Comparison of ENCODE assay signal across 25 mouse cellular contexts in genomic region chr2:146416283-146416682, GRCm38 (mm10).
DNase-seq lines count a peak whose midpoint lies in the region; ATAC-seq and TF ChIP-seq lines count a peak whose summit lies in the region.
"Had no signal": no experiment of that assay in that cellular context is flagged by ENCODE, and none has a peak within 500 bp of the region (broad histone marks: within the 10 kb centered on the region; RNA-seq: fewer than 3 reads in every experiment).

No protein-coding gene starts in this region.

- H3K4me3 ChIP-seq in testis, adult 2 months (ENCODE audit: control insufficient read depth, low read depth, low read length): peak overlapping the region; percentile 11; the same call in 1 of the 2 replicates
- H3K4me3 ChIP-seq in CH12.LX (replicated peaks in 1 of 3; ENCODE audit: low read depth in 2 of 3, low read length in 2 of 3, poor library complexity in 1 of 3): no peak overlapping the region
- H3K4me3 ChIP-seq in small intestine, adult 2 months (ENCODE audit: low read depth, low read length): no peak overlapping the region
- H3K4me3 ChIP-seq in heart, embryonic 11.5 days (ENCODE audit: low read depth, low read length): no peak overlapping the region
- H3K4me3 ChIP-seq in midbrain, embryonic 14.5 days (replicated peaks; ENCODE audit: low read depth, low read length): no peak overlapping the region
- no peak overlapping the region for H3K4me3 ChIP-seq in forebrain, embryonic 16.5 days (replicated peaks; ENCODE audit: low read length)
- H3K4me3 ChIP-seq: embryonic facial prominence, embryonic 13.5 days; embryonic facial prominence, embryonic 15.5 days; erythroblast, embryonic 14.5 days; forebrain, embryonic 10.5 days; forebrain, embryonic 12.5 days had no signal

- WGBS in small intestine, adult 2 months: 62% methylated on average over 2 of the region's 2 CpGs
- WGBS in heart, embryonic 11.5 days (ENCODE audit: insufficient replicate concordance): 89% methylated on average over 2 of the region's 2 CpGs
- WGBS in midbrain, embryonic 14.5 days: 86% methylated on average over 2 of the region's 2 CpGs
- WGBS in forebrain, embryonic 16.5 days: 88% methylated on average over 2 of the region's 2 CpGs

- TF ChIP-seq RAD21 in CH12.LX (IDR thresholded peaks at IDR 0.05; ENCODE audit: low read depth, low read length): no peak

- no peak overlapping the region for H3K9ac ChIP-seq in CH12.LX (ENCODE audit: insufficient read depth, low read depth)
- no peak overlapping the region for H3K9ac ChIP-seq in heart, embryonic 11.5 days (ENCODE audit: low read depth, low read length)
- no peak overlapping the region for H3K9ac ChIP-seq in midbrain, embryonic 14.5 days (replicated peaks; ENCODE audit: low read length)
- no peak overlapping the region for H3K9ac ChIP-seq in forebrain, embryonic 16.5 days (replicated peaks; ENCODE audit: low read depth, low read length)
- H3K9ac ChIP-seq: embryonic facial prominence, embryonic 13.5 days; embryonic facial prominence, embryonic 15.5 days; forebrain, embryonic 12.5 days; forebrain, postnatal 0 days had no signal

- dilution Hi-C loops in CH12.LX (cut with MboI; ENCODE audit: extremely low pct_ligation_motif_present, extremely low pct_unique_long_range_greater_than_20kb, low sequenced_read_pairs): no loop called here

- TF ChIP-seq CTCF in testis, adult 2 months (IDR thresholded peaks at IDR 0.05; ENCODE audit: control insufficient read depth, insufficient read depth, insufficient replicate concordance, low read depth, low read length): no peak
- no peak for TF ChIP-seq CTCF in CH12.LX (conservative IDR thresholded peaks at IDR 0.05 in 1 of 2, IDR thresholded peaks at IDR 0.05 in 1 of 2; ENCODE audit: low read depth in 2 of 2, low read length in 2 of 2)
- no peak for TF ChIP-seq CTCF in small intestine, adult 2 months (IDR thresholded peaks at IDR 0.05; ENCODE audit: extremely low read depth, insufficient read length, insufficient replicate concordance, low read depth, low read length)

- no peak for ATAC-seq in heart, embryonic 11.5 days (replicated peaks; ENCODE audit: insufficient number of reproducible peaks, low FRiP score, low TSS enrichment)
- ATAC-seq in midbrain, embryonic 14.5 days (ENCODE audit: low FRiP score, low TSS enrichment): no peak
- no peak for ATAC-seq in forebrain, embryonic 16.5 days
- ATAC-seq: forebrain, embryonic 14.5 days; forebrain, postnatal 0 days had no signal

- in situ Hi-C loops in CH12.LX (cut with MboI; ENCODE audit: low pct_ligation_motif_present, low pct_unique_long_range_greater_than_20kb, low sequenced_read_pairs): loop anchor here (10.0 kb wide), 2 partner anchors 151 to 461 kb away; no protein-coding TSS in a partner anchor

- TF ChIP-seq EP300 in CH12.LX (IDR thresholded peaks at IDR 0.05; ENCODE audit: low read length): 0 out of 2 replicates have a peak, but pooled peaks have one; percentile 22

- no peaks in the 10 kb centered on the region for H3K36me3 ChIP-seq in testis, adult 2 months (ENCODE audit: control insufficient read depth, insufficient read depth, low read length)
- H3K36me3 ChIP-seq in CH12.LX (replicated peaks in 1 of 2; ENCODE audit: control insufficient read depth in 1 of 2, insufficient read depth in 1 of 2, low read length in 1 of 2): peaks cover 0 to 24% of the 10 kb centered on the region in 2 experiments
- peaks cover 9% of the 10 kb centered on the region for H3K36me3 ChIP-seq in small intestine, adult 2 months (ENCODE audit: control insufficient read depth, insufficient read depth, low read length)
- H3K36me3 ChIP-seq in heart, embryonic 11.5 days (ENCODE audit: control insufficient read depth, insufficient read depth, low read length): no peaks in the 10 kb centered on the region
- 0 out of 2 replicates have a peak, but pooled peaks cover 4% of the 10 kb centered on the region for H3K36me3 ChIP-seq in midbrain, embryonic 14.5 days (ENCODE audit: control insufficient read depth, insufficient read depth, low read length)
- no peaks in the 10 kb centered on the region for H3K36me3 ChIP-seq in forebrain, embryonic 16.5 days (ENCODE audit: control insufficient read depth, insufficient read depth)
- H3K36me3 ChIP-seq: embryonic facial prominence, embryonic 13.5 days; embryonic facial prominence, embryonic 15.5 days; forebrain, embryonic 12.5 days had no signal

- no peak for DNase-seq in testis, postnatal 10 days (ENCODE audit: low spot score)
- no peak for DNase-seq in CH12.LX (ENCODE audit: extremely low read depth)
- peak; percentile 66 for DNase-seq in induced T-regulatory cell, adult 2 months (ENCODE audit: low read depth)
- no peak for DNase-seq in midbrain, embryonic 14.5 days
- DNase-seq: adrenal gland, adult 8-10 months; adrenal gland, postnatal 14 days; adrenal gland, postnatal 36 days; cerebellum, adult 11 months; cerebellum, adult 18-20 months; cerebellum, adult 8-10 months; cerebellum, adult 9-11 months; cerebellum, postnatal 14 days; cerebellum, postnatal 36 days; embryo, embryonic 11 days; forebrain, postnatal 0 days had no signal

- no peaks in the 10 kb centered on the region for H3K27me3 ChIP-seq in testis, adult 2 months (ENCODE audit: control insufficient read depth, insufficient read depth, low read length)
- no peaks in the 10 kb centered on the region for H3K27me3 ChIP-seq in CH12.LX (replicated peaks)
- H3K27me3 ChIP-seq in small intestine, adult 2 months (ENCODE audit: control insufficient read depth, insufficient read depth, low read length): no peaks in the 10 kb centered on the region
- H3K27me3 ChIP-seq in heart, embryonic 11.5 days (ENCODE audit: control insufficient read depth, insufficient read depth, low read length): no peaks in the 10 kb centered on the region
- no peaks in the 10 kb centered on the region for H3K27me3 ChIP-seq in midbrain, embryonic 14.5 days (ENCODE audit: control insufficient read depth, insufficient read depth, low read length)
- no peaks in the 10 kb centered on the region for H3K27me3 ChIP-seq in forebrain, embryonic 16.5 days (replicated peaks; ENCODE audit: control insufficient read depth, insufficient read depth, low read length)
- H3K27me3 ChIP-seq: embryonic facial prominence, embryonic 13.5 days; embryonic facial prominence, embryonic 15.5 days; forebrain, embryonic 12.5 days had no signal

- H3K79me2 ChIP-seq in CH12.LX (replicated peaks; ENCODE audit: control insufficient read depth, extremely low read depth, insufficient read depth, poor library complexity, severe bottlenecking): no peaks in the 10 kb centered on the region

- H3K27ac ChIP-seq in testis, adult 2 months (ENCODE audit: control insufficient read depth, insufficient read depth, low read depth, low read length): no peak overlapping the region
- H3K27ac ChIP-seq in CH12.LX (ENCODE audit: insufficient read depth, low read depth): no peak overlapping the region
- peak overlapping the region; percentile 40; the same call in 1 of the 2 replicates for H3K27ac ChIP-seq in small intestine, adult 2 months (ENCODE audit: insufficient read depth, low read depth, low read length)
- no peak overlapping the region for H3K27ac ChIP-seq in heart, embryonic 11.5 days (ENCODE audit: low read depth, low read length)
- H3K27ac ChIP-seq in midbrain, embryonic 14.5 days (replicated peaks; ENCODE audit: low read depth, low read length): no peak overlapping the region
- no peak overlapping the region for H3K27ac ChIP-seq in forebrain, embryonic 16.5 days (ENCODE audit: low read length)
- H3K27ac ChIP-seq: embryonic facial prominence, embryonic 13.5 days; embryonic facial prominence, embryonic 15.5 days; forebrain, embryonic 10.5 days; forebrain, embryonic 12.5 days had no signal

- H3K9me3 ChIP-seq in CH12.LX (replicated peaks; ENCODE audit: low read length): no peaks in the 10 kb centered on the region
- H3K9me3 ChIP-seq in heart, embryonic 11.5 days (replicated peaks; ENCODE audit: control insufficient read depth, low read length): no peaks in the 10 kb centered on the region
- no peaks in the 10 kb centered on the region for H3K9me3 ChIP-seq in midbrain, embryonic 14.5 days (ENCODE audit: control insufficient read depth, low read length)
- H3K9me3 ChIP-seq in forebrain, embryonic 16.5 days (ENCODE audit: control insufficient read depth, low read length): no peaks in the 10 kb centered on the region
- H3K9me3 ChIP-seq: embryonic facial prominence, embryonic 13.5 days; embryonic facial prominence, embryonic 15.5 days; forebrain, embryonic 10.5 days; forebrain, embryonic 12.5 days had no signal

- peak overlapping the region; percentile 29; the same call in 1 of the 2 replicates for H3K4me2 ChIP-seq in CH12.LX (ENCODE audit: insufficient read depth, low read depth, poor library complexity, severe bottlenecking)
- no peak overlapping the region for H3K4me2 ChIP-seq in heart, embryonic 11.5 days
- no peak overlapping the region for H3K4me2 ChIP-seq in midbrain, embryonic 14.5 days (ENCODE audit: low read length)
- H3K4me2 ChIP-seq in forebrain, embryonic 16.5 days (ENCODE audit: low read length): no peak overlapping the region
- H3K4me2 ChIP-seq: embryonic facial prominence, embryonic 13.5 days; embryonic facial prominence, embryonic 15.5 days; forebrain, embryonic 12.5 days had no signal

- no peak for TF ChIP-seq POLR2A in testis, adult 2 months (IDR thresholded peaks at IDR 0.05; ENCODE audit: control insufficient read depth, low read depth, low read length)
- no peak for TF ChIP-seq POLR2A in CH12.LX (IDR thresholded peaks at IDR 0.05; ENCODE audit: low read depth, low read length)
- no peak for TF ChIP-seq POLR2A in small intestine, adult 2 months (IDR thresholded peaks at IDR 0.05; ENCODE audit: low read depth, low read length)

- no peaks in the 10 kb centered on the region for H3K4me1 ChIP-seq in testis, adult 2 months (ENCODE audit: control insufficient read depth, insufficient read depth, low read length)
- H3K4me1 ChIP-seq in CH12.LX (ENCODE audit: control insufficient read depth in 1 of 2, insufficient read depth in 2 of 2): peaks cover 10 to 42% of the 10 kb centered on the region in 2 experiments
- peaks cover 7% of the 10 kb centered on the region for H3K4me1 ChIP-seq in small intestine, adult 2 months (ENCODE audit: control insufficient read depth, insufficient read depth, insufficient read length, low read length)
- H3K4me1 ChIP-seq in heart, embryonic 11.5 days (ENCODE audit: control insufficient read depth, insufficient read depth, low read length): peaks cover 10% of the 10 kb centered on the region
- no peaks in the 10 kb centered on the region for H3K4me1 ChIP-seq in midbrain, embryonic 14.5 days (ENCODE audit: control insufficient read depth, insufficient read depth, low read length)
- H3K4me1 ChIP-seq in forebrain, embryonic 16.5 days (replicated peaks; ENCODE audit: control insufficient read depth, insufficient read depth, low read length): peaks cover 8% of the 10 kb centered on the region

TF ChIP-seq in CH12.LX, 34 proteins besides CTCF, POLR2A, EP300 and RAD21 (continues in another document):
- 0 out of 2 replicates have a peak, but pooled peaks have one; percentile 15 for TF ChIP-seq ZNF384 (IDR thresholded peaks at IDR 0.05; ENCODE audit: low read depth, low read length)
- peak; percentile 83 for TF ChIP-seq IRF4 (IDR thresholded peaks at IDR 0.05; ENCODE audit: low read depth, low read length)
- TF ChIP-seq MAZ (IDR thresholded peaks at IDR 0.05; ENCODE audit: low read depth, low read length): 0 out of 2 replicates have a peak, but pooled peaks have one; percentile 1
- peak; percentile 21; the same call in 1 of the 2 replicates for TF ChIP-seq ZKSCAN1 (IDR thresholded peaks at IDR 0.05; ENCODE audit: borderline replicate concordance, low read depth, low read length)
